Mouse (Mus musculus) neural tube, embryonic 11.5 days (tissue): ENCODE measurements around the gene Ppfia4. TPM values are rescaled to one million over a fixed set of nuclear protein-coding genes. Genes with fewer than 3 reads are reported as not detected.
A peak's percentile ranks its signal among the peaks of the same experiment; 100 is the strongest.

ENCODE experiments used
- ATAC-seq: fragments of 200-750 bp; cut with Nextera tagmentation; 2 replicates; pipeline ENCODE4 v1.8.0; 2017; ENCODE audit warnings: moderate number of reproducible peaks, mild to moderate bottlenecking, moderate TSS enrichment, moderate library complexity; ENCODE audit not compliant: insufficient read depth, low FRiP score, low TSS enrichment
- DNase-seq: peaks from one replicate; pipeline ENCODE4 v3.0.0-alpha.2; 2015; ENCODE audit warnings: low spot score
- H3K27ac ChIP-seq: fragments of 300-500 bp; sonication (generic); 2 replicates; pipeline ENCODE4 v1.5.1; 2014; ENCODE audit warnings: low read depth, mild to moderate bottlenecking, low read length
- H3K27me3 ChIP-seq: fragments of 300-500 bp; sonication (generic); 2 replicates; pipeline ENCODE4 v1.6.1; 2014; ENCODE audit warnings: mild to moderate bottlenecking, low read length, mixed read lengths; ENCODE audit not compliant: control insufficient read depth, insufficient read depth
- H3K36me3 ChIP-seq: fragments of 300-500 bp; sonication (generic); 2 replicates; pipeline ENCODE4 v1.6.1; 2014; ENCODE audit warnings: mild to moderate bottlenecking, low read length, moderate library complexity, mixed read lengths; ENCODE audit not compliant: control insufficient read depth, insufficient read depth
- H3K4me1 ChIP-seq: fragments of 300-500 bp; sonication (generic); 2 replicates; pipeline ENCODE4 v1.6.1; 2014; ENCODE audit warnings: low read length, mixed read lengths; ENCODE audit not compliant: control insufficient read depth, insufficient read depth
- H3K4me2 ChIP-seq: fragments of 300-500 bp; sonication (generic); 2 replicates; pipeline ENCODE4 v1.6.1; 2014; ENCODE audit warnings: low read depth, mild to moderate bottlenecking, moderate library complexity
- H3K4me3 ChIP-seq: fragments of 300-500 bp; sonication (generic); 2 replicates; pipeline ENCODE4 v1.5.1; 2014; ENCODE audit warnings: low read depth, low read length
- H3K9ac ChIP-seq: fragments of 300-500 bp; sonication (generic); 2 replicates; pipeline ENCODE4 v1.6.1; 2014; ENCODE audit warnings: mild to moderate bottlenecking, low read length
- H3K9me3 ChIP-seq: fragments of 300-500 bp; sonication (generic); 2 replicates; pipeline ENCODE4 v1.6.1; 2016; ENCODE audit warnings: low read length; ENCODE audit not compliant: control insufficient read depth
- WGBS: fragments of 180-500 bp; shearing (Covaris S2); extraction: QIAGEN DNeasy Blood & Tissue Kit; methylation state at CpG from one replicate; pipeline ENCODE4 v1.1.7; 2014; 5-methylcytosine and 5-hydroxymethylcytosine counted together
- polyA plus RNA-seq: library from polyadenylated mRNA; unstranded; fragments of >200 nt; fragmentation: Nextera tagmentation; extraction: Ambion mirVana; gene quantifications from 2 replicates; pipeline ENCODE4 v1.2.1, GENCODE M21; 2014

Ppfia4 gene
- polyA plus RNA-seq, 1 experiment from 2014 or later: 3.9 TPM

- Histone ChIP-seq H3K4me1 (no peaks in the 10 kb centered on the region), H3K9me3 (no peaks in the 10 kb centered on the region), H3K9ac (no peak overlapping the region), H3K27ac (no peak overlapping the region), H3K36me3 (no peaks in the 10 kb centered on the region), H3K27me3 (no peaks in the 10 kb centered on the region), H3K4me2 (no peak overlapping the region), H3K4me3 (no peak overlapping the region)
- WGBS: 75% methylated on average over 13 of the region's 13 CpGs
- DNase-seq (no peak), ATAC-seq (no peak)
Measured at GRCm38 (mm10) chr1:134335211-134335923, 2.6 kb upstream of the Ppfia4 start.

- Histone ChIP-seq H3K4me1 (no peaks in the 10 kb centered on the region), H3K9ac (no peak overlapping the region), H3K27me3 (no peaks in the 10 kb centered on the region), H3K27ac (no peak overlapping the region), H3K9me3 (no peaks in the 10 kb centered on the region), H3K4me2 (no peak overlapping the region), H3K4me3 (no peak overlapping the region), H3K36me3 (no peaks in the 10 kb centered on the region)
- no peak for ATAC-seq
- no peak for DNase-seq
- 82% methylated on average over 7 of the region's 7 CpGs for WGBS
Measured at GRCm38 (mm10) chr1:134334111-134334827, 1.5 kb upstream of the Ppfia4 start.

- no peak for DNase-seq
- no peak overlapping the region for H3K4me2 ChIP-seq
- no peak overlapping the region for H3K9ac ChIP-seq
- WGBS: 81% methylated on average over 10 of the region's 10 CpGs
- H3K27me3 ChIP-seq: no peaks in the 10 kb centered on the region
- no peak for ATAC-seq
- no peaks in the 10 kb centered on the region for H3K4me1 ChIP-seq
- H3K9me3 ChIP-seq: no peaks in the 10 kb centered on the region
- H3K36me3 ChIP-seq: no peaks in the 10 kb centered on the region
- H3K27ac ChIP-seq: no peak overlapping the region
- no peak overlapping the region for H3K4me3 ChIP-seq
Measured at GRCm38 (mm10) chr1:134333371-134334110, 813 bp upstream of the Ppfia4 start.

GRCm38 (mm10) chr1:134331879-134332635 is 671 bp downstream of the Ppfia4 start:
- ATAC-seq: no peak
- Histone ChIP-seq H3K9me3 (no peaks in the 10 kb centered on the region), H3K4me1 (no peaks in the 10 kb centered on the region), H3K4me3 (no peak overlapping the region), H3K36me3 (no peaks in the 10 kb centered on the region), H3K9ac (no peak overlapping the region), H3K4me2 (no peak overlapping the region), H3K27me3 (no peaks in the 10 kb centered on the region), H3K27ac (no peak overlapping the region)
- DNase-seq: peak; percentile 80
- 64% methylated on average over 20 of the region's 20 CpGs for WGBS

- Histone ChIP-seq H3K9ac (no peak overlapping the region), H3K4me1 (no peaks in the 10 kb centered on the region), H3K36me3 (no peaks in the 10 kb centered on the region), H3K4me3 (no peak overlapping the region), H3K4me2 (no peak overlapping the region), H3K27ac (no peak overlapping the region), H3K9me3 (no peaks in the 10 kb centered on the region), H3K27me3 (no peaks in the 10 kb centered on the region)
- DNase-seq: no peak
- 91% methylated on average over 12 of the region's 12 CpGs for WGBS
- no peak for ATAC-seq
Measured at GRCm38 (mm10) chr1:134326841-134327346, 5.8 kb downstream of the Ppfia4 start.

- Histone ChIP-seq H3K27ac (no peak overlapping the region), H3K9ac (no peak overlapping the region), H3K4me2 (no peak overlapping the region), H3K4me1 (peaks cover 10% of the 10 kb centered on the region), H3K9me3 (no peaks in the 10 kb centered on the region), H3K36me3 (no peaks in the 10 kb centered on the region), H3K4me3 (no peak overlapping the region), H3K27me3 (no peaks in the 10 kb centered on the region)
- DNase-seq (no peak), ATAC-seq (no peak)
- WGBS: 84% methylated on average over 6 of the region's 6 CpGs
Measured at GRCm38 (mm10) chr1:134322591-134322990, 10.1 kb downstream of the Ppfia4 start.

- no peak overlapping the region for H3K4me3 ChIP-seq
- DNase-seq: peak; percentile 48
- peaks cover 10% of the 10 kb centered on the region for H3K4me1 ChIP-seq
Measured at GRCm38 (mm10) chr1:134320691-134321301, 11.9 kb downstream of the Ppfia4 start.

GRCm38 (mm10) chr1:134318261-134318660 is 14.5 kb downstream of the Ppfia4 start:
- no peak overlapping the region for H3K4me3 ChIP-seq
- DNase-seq (no peak), ATAC-seq (no peak)
- no peak overlapping the region for H3K9ac ChIP-seq
- no peaks in the 10 kb centered on the region for H3K9me3 ChIP-seq
- no peak overlapping the region for H3K27ac ChIP-seq
- H3K4me1 ChIP-seq: peaks cover 10% of the 10 kb centered on the region
- no peak overlapping the region for H3K4me2 ChIP-seq
- no peaks in the 10 kb centered on the region for H3K36me3 ChIP-seq
- no peaks in the 10 kb centered on the region for H3K27me3 ChIP-seq
- 93% methylated on average over 5 of the region's 5 CpGs for WGBS

More at GRCm38 (mm10) chr1:134320691-134321301, 11.9 kb downstream of the Ppfia4 start:
- Histone ChIP-seq H3K9me3 (no peaks in the 10 kb centered on the region), H3K27ac (no peak overlapping the region), H3K9ac (no peak overlapping the region), H3K27me3 (no peaks in the 10 kb centered on the region), H3K4me2 (no peak overlapping the region), H3K36me3 (no peaks in the 10 kb centered on the region)
- peak; percentile 31 for ATAC-seq
- 56% methylated on average over 14 of the region's 14 CpGs for WGBS
